Mouse (Mus musculus): Measurements from ENCODE around the gene Mrpl45. TPM values are rescaled to one million over a fixed set of nuclear protein-coding genes. Genes with fewer than 3 reads are reported as not detected.
A peak's percentile ranks its signal among the peaks of the same experiment; 100 is the strongest.

Gene Mrpl45
- polyA plus RNA-seq, 1 experiment from 2014 or later: 40.5 TPM

DNA sequence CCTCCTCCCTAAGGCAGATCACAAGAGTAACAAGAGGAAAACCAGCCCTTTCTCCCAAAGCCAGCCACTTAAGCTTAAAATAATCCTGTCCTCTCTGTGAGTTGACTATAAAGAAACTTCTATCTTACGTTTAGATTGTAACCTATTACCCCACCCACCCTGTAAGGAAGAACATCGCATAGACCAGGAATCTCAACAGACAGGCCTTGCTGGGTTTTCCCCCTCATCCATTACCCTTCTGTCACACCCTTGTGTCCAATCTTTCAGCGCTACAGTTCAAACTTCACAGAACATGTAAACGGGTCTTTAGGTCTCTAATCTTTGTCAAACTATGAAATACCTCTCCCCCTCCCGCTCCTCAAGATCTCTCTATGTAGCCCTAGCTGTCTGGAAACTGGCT lies 10.9 kb upstream of the Mrpl45 start:
- H3K27ac ChIP-seq (ENCODE audit: low read depth, low read length): no peak overlapping the region
- no peak for ATAC-seq

DNA sequence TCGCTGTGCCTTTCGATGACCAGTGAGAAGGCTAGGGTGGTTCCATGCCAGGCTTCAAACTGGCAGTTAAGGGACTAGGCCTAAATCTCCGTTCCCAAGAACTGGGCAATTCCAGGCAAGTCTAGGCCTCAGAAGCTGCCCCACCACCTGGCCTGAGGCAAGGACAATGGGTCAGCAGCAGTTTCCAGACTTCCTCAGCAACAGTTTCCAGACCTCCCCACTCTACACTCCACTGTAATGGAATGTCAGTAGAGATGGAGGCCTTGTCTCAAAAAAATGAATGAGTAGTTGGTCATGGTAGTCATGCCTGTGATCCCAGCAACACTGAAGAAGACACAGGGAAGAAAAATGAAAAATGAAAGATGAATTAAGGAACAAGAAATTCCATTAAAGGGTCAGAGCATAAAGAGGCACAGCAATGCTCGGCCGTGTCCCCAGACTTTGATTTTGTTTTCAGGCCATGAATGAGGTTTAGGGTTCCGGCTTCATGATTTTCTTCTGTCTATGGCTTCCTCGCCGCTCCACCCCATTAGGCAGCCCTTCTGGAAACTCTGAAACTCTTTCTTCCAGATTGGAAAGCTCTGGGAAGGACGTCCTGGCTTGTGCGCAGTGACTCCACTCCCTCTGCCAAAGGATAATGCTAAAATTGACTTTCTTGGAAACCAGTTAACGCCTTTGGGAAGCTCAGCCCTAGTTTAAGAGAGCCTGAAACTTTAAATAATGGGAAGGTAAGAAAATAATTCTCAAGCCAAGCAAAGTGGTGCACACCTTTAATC lies 8.0 kb upstream of the Mrpl45 start:
- TF ChIP-seq CTCF (IDR thresholded peaks at IDR 0.05; ENCODE audit: low read depth): no peak

More for the DNA sequence above, 10.9 kb upstream of the Mrpl45 start:
- no peak for TF ChIP-seq CTCF (IDR thresholded peaks at IDR 0.05; ENCODE audit: low read depth)
- no peaks in the 10 kb centered on the region for H3K36me3 ChIP-seq (ENCODE audit: control insufficient read depth, insufficient read depth)
- H3K9ac ChIP-seq (ENCODE audit: low read depth, low read length): no peak overlapping the region
- H3K4me3 ChIP-seq (ENCODE audit: low read depth, low read length): no peak overlapping the region
- 32% methylated on average over 5 of the region's 5 CpGs for WGBS
- no peaks in the 10 kb centered on the region for H3K27me3 ChIP-seq (replicated peaks; ENCODE audit: control insufficient read depth, insufficient read depth, low read length)
- H3K4me2 ChIP-seq (replicated peaks; ENCODE audit: low read depth): no peak overlapping the region
- H3K9me3 ChIP-seq (ENCODE audit: control insufficient read depth): no peaks in the 10 kb centered on the region
- H3K4me1 ChIP-seq (replicated peaks; ENCODE audit: control insufficient read depth, insufficient read depth, low read length): no peaks in the 10 kb centered on the region

DNA sequence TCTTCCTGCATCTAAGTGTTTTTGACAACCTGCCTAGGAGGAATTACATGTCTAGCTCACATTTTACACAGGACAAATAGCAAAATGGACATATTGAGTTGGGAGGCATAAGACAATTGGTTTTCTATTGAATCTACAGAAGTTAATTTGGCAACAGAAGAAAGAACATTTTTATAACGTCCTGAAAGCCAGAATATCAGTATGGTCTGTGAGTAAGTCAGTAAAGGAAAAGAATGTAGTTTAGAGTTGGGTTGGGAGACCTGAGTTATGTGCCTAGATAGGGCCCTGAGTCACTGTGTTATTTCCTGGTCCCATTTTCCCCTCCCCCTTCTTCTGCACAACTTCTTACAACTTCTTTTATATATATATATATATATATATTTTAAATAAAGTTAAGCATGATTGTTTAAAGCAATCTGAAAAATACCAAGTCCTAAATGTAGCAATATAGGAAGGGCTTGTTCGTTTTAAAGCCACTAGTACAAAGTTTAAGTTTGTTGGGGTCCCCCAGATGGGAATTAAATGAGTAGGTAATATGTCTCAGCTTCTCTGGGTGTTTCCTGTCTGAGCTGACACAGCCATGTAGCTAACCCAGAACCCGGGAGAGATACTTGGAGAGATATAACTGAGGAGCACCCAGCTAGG lies 6.6 kb upstream of the Mrpl45 start:
- Histone ChIP-seq H3K9ac (ENCODE audit: low read depth, low read length) (0 out of 2 replicates have a peak overlapping the region, but pooled peaks have one; percentile 43), H3K9me3 (ENCODE audit: control insufficient read depth) (no peaks in the 10 kb centered on the region), H3K27ac (ENCODE audit: low read depth, low read length) (peak overlapping the region; percentile 89), H3K4me1 (replicated peaks; ENCODE audit: control insufficient read depth, insufficient read depth, low read length) (no peaks in the 10 kb centered on the region), H3K4me3 (ENCODE audit: low read depth, low read length) (peak overlapping the region; percentile 41; the same call in 1 of the 2 replicates), H3K4me2 (replicated peaks; ENCODE audit: low read depth) (peak overlapping the region; percentile 75), H3K36me3 (ENCODE audit: control insufficient read depth, insufficient read depth) (no peaks in the 10 kb centered on the region), H3K27me3 (replicated peaks; ENCODE audit: control insufficient read depth, insufficient read depth, low read length) (no peaks in the 10 kb centered on the region)
- WGBS: 25% methylated on average over 3 of the region's 3 CpGs
- ATAC-seq: no peak
- no peak for TF ChIP-seq CTCF (IDR thresholded peaks at IDR 0.05; ENCODE audit: low read depth)

More for the DNA sequence above, 8.0 kb upstream of the Mrpl45 start:
- H3K9me3 ChIP-seq (ENCODE audit: control insufficient read depth): no peaks in the 10 kb centered on the region
- no peaks in the 10 kb centered on the region for H3K36me3 ChIP-seq (ENCODE audit: control insufficient read depth, insufficient read depth)
- H3K4me3 ChIP-seq (ENCODE audit: low read depth, low read length): no peak overlapping the region
- no peak overlapping the region for H3K9ac ChIP-seq (ENCODE audit: low read depth, low read length)
- no peaks in the 10 kb centered on the region for H3K27me3 ChIP-seq (replicated peaks; ENCODE audit: control insufficient read depth, insufficient read depth, low read length)
- no peak overlapping the region for H3K27ac ChIP-seq (ENCODE audit: low read depth, low read length)
- ATAC-seq: no peak
- 96% methylated on average over 11 of the region's 11 CpGs for WGBS
- no peak overlapping the region for H3K4me2 ChIP-seq (replicated peaks; ENCODE audit: low read depth)
- no peaks in the 10 kb centered on the region for H3K4me1 ChIP-seq (replicated peaks; ENCODE audit: control insufficient read depth, insufficient read depth, low read length)

DNA sequence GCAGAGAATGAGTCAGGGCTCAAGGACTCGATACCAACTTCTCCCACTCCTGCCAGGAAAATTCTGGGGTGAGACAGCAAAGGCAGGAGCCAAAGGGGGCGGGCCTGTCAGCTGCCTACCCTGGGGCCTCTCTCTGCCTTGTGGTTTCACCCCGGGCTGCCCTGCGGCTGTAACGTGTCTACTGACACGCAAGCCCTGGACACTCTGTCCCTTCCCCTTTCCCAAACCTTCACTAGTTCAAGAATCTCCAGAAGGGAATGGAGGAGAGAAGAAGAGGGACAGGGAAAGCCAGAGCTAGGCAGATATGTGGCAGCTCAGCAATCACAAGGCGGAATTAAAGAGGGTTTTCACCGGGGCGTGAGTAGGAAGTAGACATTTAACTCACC lies 6.1 kb upstream of the Mrpl45 start:
- ATAC-seq: peak; percentile 78
- Histone ChIP-seq H3K36me3 (ENCODE audit: control insufficient read depth, insufficient read depth) (no peaks in the 10 kb centered on the region), H3K4me1 (replicated peaks; ENCODE audit: control insufficient read depth, insufficient read depth, low read length) (no peaks in the 10 kb centered on the region), H3K27me3 (replicated peaks; ENCODE audit: control insufficient read depth, insufficient read depth, low read length) (no peaks in the 10 kb centered on the region), H3K4me2 (replicated peaks; ENCODE audit: low read depth) (peak overlapping the region; percentile 75), H3K9ac (ENCODE audit: low read depth, low read length) (peak overlapping the region; percentile 43), H3K27ac (ENCODE audit: low read depth, low read length) (peak overlapping the region; percentile 89), H3K4me3 (ENCODE audit: low read depth, low read length) (peak overlapping the region; percentile 41), H3K9me3 (ENCODE audit: control insufficient read depth) (no peaks in the 10 kb centered on the region)
- 2% methylated on average over 9 of the region's 9 CpGs for WGBS
- TF ChIP-seq CTCF (IDR thresholded peaks at IDR 0.05; ENCODE audit: low read depth): no peak

DNA sequence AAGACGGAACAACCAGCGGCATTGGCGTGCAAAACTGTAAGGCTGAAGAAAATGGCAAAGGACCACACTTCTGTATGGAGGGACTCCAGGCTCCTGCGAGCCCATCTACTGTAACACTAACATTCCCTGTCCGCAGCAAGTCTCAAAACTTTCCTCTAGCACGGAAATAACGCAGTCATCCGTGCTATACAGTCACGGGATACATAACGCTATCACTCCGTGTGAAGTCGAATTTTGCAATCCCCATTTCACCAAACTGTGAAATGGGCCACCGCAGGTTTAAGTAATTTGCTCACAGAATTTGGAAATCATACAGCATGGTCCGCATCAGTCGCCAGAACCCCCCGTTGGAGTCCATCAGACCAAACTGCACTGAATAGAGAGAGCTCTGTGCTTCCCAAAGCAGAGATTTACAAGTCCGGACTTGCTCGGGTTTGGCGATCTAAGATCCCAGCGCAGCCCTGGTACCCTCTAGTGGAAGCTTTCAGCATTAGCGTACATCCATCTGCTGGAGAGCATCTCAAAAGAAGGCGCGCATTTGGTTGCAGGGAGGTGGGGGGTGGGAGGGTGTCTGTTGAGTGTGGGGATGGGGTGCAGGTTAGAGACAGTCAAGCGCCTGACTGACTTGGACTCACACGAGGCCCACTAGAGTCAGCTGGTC lies 5.5 kb upstream of the Mrpl45 start:
- WGBS: under 1% methylated on average over 25 of the region's 25 CpGs
- H3K9ac ChIP-seq (ENCODE audit: low read depth, low read length): peak overlapping the region; percentile 43
- H3K4me3 ChIP-seq (ENCODE audit: low read depth, low read length): peak overlapping the region; percentile 41
- H3K9me3 ChIP-seq (ENCODE audit: control insufficient read depth): no peaks in the 10 kb centered on the region
- peak; percentile 95 for TF ChIP-seq CTCF (IDR thresholded peaks at IDR 0.05; ENCODE audit: low read depth)
- no peaks in the 10 kb centered on the region for H3K4me1 ChIP-seq (replicated peaks; ENCODE audit: control insufficient read depth, insufficient read depth, low read length)
- H3K4me2 ChIP-seq (replicated peaks; ENCODE audit: low read depth): peak overlapping the region; percentile 75
- no peaks in the 10 kb centered on the region for H3K36me3 ChIP-seq (ENCODE audit: control insufficient read depth, insufficient read depth)
- peak; percentile 39 for ATAC-seq
- no peaks in the 10 kb centered on the region for H3K27me3 ChIP-seq (replicated peaks; ENCODE audit: control insufficient read depth, insufficient read depth, low read length)
- H3K27ac ChIP-seq (ENCODE audit: low read depth, low read length): peak overlapping the region; percentile 89
